Mouse (Mus musculus) intestine, embryonic 16.5 days (tissue): ENCODE results near the gene Tmcc3. TPM values are rescaled to one million over a fixed set of nuclear protein-coding genes. Genes with fewer than 3 reads are reported as not detected.

ENCODE experiments used
- ATAC-seq: fragments of 200-750 bp; cut with Nextera tagmentation; 2 replicates; pipeline ENCODE4 v1.8.0; 2017; ENCODE audit warnings: moderate TSS enrichment, moderate library complexity
- H3K27ac ChIP-seq: fragments of 300-500 bp; sonication (generic); 2 replicates; pipeline ENCODE4 v1.5.1; 2014; ENCODE audit warnings: mild to moderate bottlenecking, low read length
- H3K27me3 ChIP-seq: fragments of 300-500 bp; sonication (generic); replicated peaks from 2 replicates; pipeline ENCODE4 v1.6.1; 2014; ENCODE audit warnings: low read length, control low read depth, mixed read lengths; ENCODE audit not compliant: control insufficient read depth, insufficient read depth
- H3K36me3 ChIP-seq: fragments of 300-500 bp; sonication (generic); 2 replicates; pipeline ENCODE4 v1.6.1; 2014; ENCODE audit warnings: low read length, control low read depth; ENCODE audit not compliant: control insufficient read depth, insufficient read depth
- H3K4me1 ChIP-seq: fragments of 300-500 bp; sonication (generic); 2 replicates; pipeline ENCODE4 v1.6.1; 2014; ENCODE audit warnings: low read length, control low read depth, mixed read lengths; ENCODE audit not compliant: control insufficient read depth, insufficient read depth
- H3K4me2 ChIP-seq: fragments of 300-500 bp; sonication (generic); 2 replicates; pipeline ENCODE4 v1.6.1; 2014; ENCODE audit warnings: low read depth, low read length, control low read depth
- H3K4me3 ChIP-seq: fragments of 300-500 bp; sonication (generic); 2 replicates; pipeline ENCODE4 v1.5.1; 2014; ENCODE audit warnings: mild to moderate bottlenecking, low read length
- H3K9ac ChIP-seq: fragments of 300-500 bp; sonication (generic); 2 replicates; pipeline ENCODE4 v1.6.1; 2014; ENCODE audit warnings: low read depth, low read length
- H3K9me3 ChIP-seq: fragments of 300-500 bp; sonication (generic); 2 replicates; pipeline ENCODE4 v1.6.1; 2016; ENCODE audit warnings: low read length, control low read depth; ENCODE audit not compliant: control insufficient read depth
- whole genome bisulfite sequencing: fragments of 180-500 bp; shearing (Covaris S2); extraction: QIAGEN DNeasy Blood & Tissue Kit; methylation state at CpG from one replicate; pipeline ENCODE4 v1.1.7; 2014; 5-methylcytosine and 5-hydroxymethylcytosine counted together
- polyA plus RNA-seq: library from polyadenylated mRNA; unstranded; fragments of >200 nt; fragmentation: Nextera tagmentation; extraction: Ambion mirVana; gene quantifications from 2 replicates; pipeline ENCODE4 v1.2.1, GENCODE M21; 2015

Gene Tmcc3
- polyA plus RNA-seq, 1 experiment from 2014 or later: 8.8 TPM

DNA sequence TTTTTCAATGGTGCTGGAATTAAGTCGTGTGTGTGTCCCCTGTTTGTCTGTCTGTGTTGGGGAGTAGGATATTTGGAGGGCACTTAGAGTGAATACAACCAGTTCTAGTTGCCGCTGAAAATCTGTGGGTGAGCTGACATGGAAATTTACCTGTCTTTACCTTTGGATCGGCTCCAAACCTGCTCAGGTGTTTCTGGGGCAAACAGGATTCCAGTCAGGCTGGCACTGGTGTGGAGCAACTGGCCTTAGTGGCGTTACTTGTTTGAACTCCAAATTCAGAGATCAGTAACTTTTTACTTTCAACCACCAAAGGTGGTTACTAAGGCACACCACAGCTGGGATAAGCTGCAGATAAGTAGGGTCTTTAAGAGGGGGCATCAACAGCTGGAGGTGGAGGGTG is 1.4 kb downstream of the Tmcc3 start:
- ATAC-seq: no peak
- Histone ChIP-seq H3K9me3 (no peaks in the 10 kb centered on the region), H3K27ac (no peak overlapping the region), H3K4me3 (no peak overlapping the region), H3K4me2 (no peak overlapping the region), H3K36me3 (no peaks in the 10 kb centered on the region), H3K27me3 (peaks cover 22% of the 10 kb centered on the region), H3K9ac (no peak overlapping the region), H3K4me1 (peaks cover 8% of the 10 kb centered on the region)
- 77% methylated on average over 4 of the region's 4 CpGs for WGBS

DNA sequence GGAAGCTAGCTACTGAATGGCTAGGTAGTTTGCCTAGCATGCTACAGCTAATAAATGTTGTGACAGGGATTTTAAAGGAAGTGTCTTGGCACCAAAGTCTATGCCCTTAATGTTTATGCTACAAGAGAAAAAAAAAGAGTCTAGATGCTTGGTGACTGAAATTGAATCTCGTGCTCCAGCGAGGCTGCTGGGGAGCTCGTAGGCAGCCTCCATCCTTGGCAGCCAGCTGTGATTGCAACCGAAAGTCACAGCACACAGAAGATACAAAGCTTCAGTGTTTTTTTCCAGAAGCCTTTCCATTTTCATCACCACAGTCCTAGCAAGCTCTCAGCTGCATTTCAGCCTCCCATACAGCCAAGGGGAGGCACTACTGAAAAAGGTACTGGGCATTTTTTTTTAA is 6.8 kb downstream of the Tmcc3 start:
- H3K27ac ChIP-seq: no peak overlapping the region
- no peak for ATAC-seq
- no peak overlapping the region for H3K9ac ChIP-seq
- no peaks in the 10 kb centered on the region for H3K27me3 ChIP-seq
- H3K4me3 ChIP-seq: no peak overlapping the region
- WGBS: 63% methylated on average over 4 of the region's 4 CpGs
- no peaks in the 10 kb centered on the region for H3K9me3 ChIP-seq
- H3K4me2 ChIP-seq: no peak overlapping the region
- H3K36me3 ChIP-seq: no peaks in the 10 kb centered on the region
- no peaks in the 10 kb centered on the region for H3K4me1 ChIP-seq

DNA sequence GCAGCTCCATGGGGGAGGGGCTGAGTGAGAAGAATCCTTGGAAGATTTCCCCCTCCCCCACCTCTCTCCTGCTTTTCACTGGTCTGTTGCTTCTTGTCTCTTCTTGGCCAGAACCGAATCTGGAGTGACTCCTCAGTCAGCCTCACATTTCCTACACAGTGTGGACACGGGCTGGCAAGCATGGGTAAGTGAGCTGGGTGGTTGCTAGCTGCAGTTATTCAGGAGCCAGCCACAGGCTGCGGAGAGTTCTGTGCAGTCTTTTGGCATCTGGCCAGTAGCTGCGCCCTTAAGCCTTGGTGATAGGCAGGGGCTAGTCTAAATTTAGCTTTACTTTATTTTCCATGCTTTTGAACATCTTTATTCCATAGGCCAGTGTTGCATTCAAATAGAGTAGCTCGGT is 18.2 kb downstream of the Tmcc3 start:
- H3K36me3 ChIP-seq: no peaks in the 10 kb centered on the region
- no peak overlapping the region for H3K4me3 ChIP-seq
- H3K9me3 ChIP-seq: no peaks in the 10 kb centered on the region
- peaks cover 4% of the 10 kb centered on the region; the same call in 1 of the 2 replicates for H3K4me1 ChIP-seq
- WGBS: 32% methylated on average over 5 of the region's 5 CpGs
- no peak for ATAC-seq
- H3K27me3 ChIP-seq: no peaks in the 10 kb centered on the region
- H3K27ac ChIP-seq: no peak overlapping the region
- H3K9ac ChIP-seq: no peak overlapping the region
- H3K4me2 ChIP-seq: no peak overlapping the region

DNA sequence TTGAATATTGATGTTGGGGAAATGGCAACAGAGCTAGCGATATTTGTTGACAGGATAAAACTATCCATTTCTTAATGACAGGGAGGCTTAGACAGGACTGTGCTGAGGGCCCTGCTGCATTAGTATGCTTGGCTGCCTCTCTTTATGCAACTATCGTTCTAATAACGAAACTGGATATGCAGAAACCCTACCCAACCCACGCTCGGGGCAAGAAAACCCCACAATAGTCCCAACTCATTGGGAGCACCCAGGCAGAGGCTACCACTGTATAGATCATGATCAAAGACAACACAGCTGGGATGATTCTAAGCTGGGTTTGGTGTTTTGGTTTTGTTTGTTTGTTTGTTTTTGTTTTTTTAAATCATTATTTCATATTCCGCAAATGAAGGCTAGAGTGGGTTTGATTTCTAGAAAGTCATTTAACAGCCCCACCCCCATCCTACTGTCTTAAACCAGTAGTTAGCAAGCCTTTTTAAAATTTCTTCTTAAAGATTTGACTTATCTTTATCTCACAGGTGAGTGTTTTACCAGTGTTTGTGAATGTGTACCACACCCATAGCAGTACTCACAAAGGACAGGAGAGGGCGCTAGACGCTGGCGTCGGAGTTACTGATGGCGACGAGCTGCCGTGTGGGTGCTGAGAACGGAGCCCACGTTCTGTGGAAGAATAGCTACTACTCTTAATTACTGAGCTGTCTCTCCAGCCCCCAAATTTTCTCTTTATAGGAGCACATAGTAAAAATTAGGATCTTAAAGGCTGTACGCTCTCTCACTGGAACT is 20.8 kb downstream of the Tmcc3 start:
- Histone ChIP-seq H3K4me1 (peaks cover 4% of the 10 kb centered on the region; the same call in 1 of the 2 replicates), H3K27me3 (no peaks in the 10 kb centered on the region), H3K9ac (no peak overlapping the region), H3K27ac (no peak overlapping the region), H3K9me3 (no peaks in the 10 kb centered on the region), H3K36me3 (no peaks in the 10 kb centered on the region), H3K4me2 (no peak overlapping the region), H3K4me3 (no peak overlapping the region)
- 88% methylated on average over 16 of the region's 16 CpGs for WGBS
- ATAC-seq: no peak

DNA sequence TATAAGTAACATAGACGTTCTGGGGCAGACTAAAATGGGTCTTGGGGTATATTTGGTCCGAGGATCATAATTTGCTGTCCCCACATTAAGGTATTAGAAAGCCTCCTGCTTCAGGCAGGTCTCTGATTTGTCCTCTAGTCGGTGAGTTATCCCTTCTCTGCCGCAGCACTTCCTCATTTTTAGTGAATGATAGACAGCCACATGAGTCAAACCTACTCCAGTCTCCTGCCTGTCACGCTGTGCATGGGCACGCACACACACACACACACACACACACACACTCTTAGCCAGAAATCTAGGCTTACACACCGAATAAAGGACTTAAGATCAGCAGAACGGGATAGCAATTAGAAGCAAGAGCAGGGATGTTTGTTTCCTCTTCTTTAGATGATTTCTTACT is 21.6 kb downstream of the Tmcc3 start:
- Histone ChIP-seq H3K4me2 (no peak overlapping the region), H3K4me1 (peaks cover 4% of the 10 kb centered on the region; the same call in 1 of the 2 replicates), H3K9ac (no peak overlapping the region), H3K9me3 (no peaks in the 10 kb centered on the region), H3K4me3 (no peak overlapping the region), H3K27me3 (no peaks in the 10 kb centered on the region), H3K27ac (no peak overlapping the region), H3K36me3 (no peaks in the 10 kb centered on the region)
- ATAC-seq: no peak
- WGBS: 84% methylated on average over 8 of the region's 8 CpGs

DNA sequence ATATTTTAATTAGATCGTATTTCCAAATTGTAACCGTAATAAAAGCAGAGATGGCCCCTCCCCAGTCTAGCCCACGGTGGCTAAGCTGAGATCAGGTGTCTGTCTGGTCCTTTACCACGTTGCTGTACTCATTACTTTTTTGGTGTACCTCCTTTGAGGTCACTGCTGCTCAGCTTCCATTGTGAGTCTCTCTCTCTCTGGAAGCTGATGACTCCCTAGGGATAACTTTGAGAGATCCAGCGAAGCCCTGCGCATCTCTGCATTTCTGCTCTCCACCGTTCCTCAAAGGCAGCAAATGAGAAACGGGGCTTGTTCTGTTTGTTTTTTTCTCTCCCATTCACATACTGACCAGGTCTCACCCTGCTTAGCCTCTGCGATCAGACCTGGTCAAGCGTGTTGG is 23.3 kb downstream of the Tmcc3 start:
- no peak overlapping the region for H3K4me2 ChIP-seq
- no peak overlapping the region for H3K4me3 ChIP-seq
- H3K27ac ChIP-seq: no peak overlapping the region

DNA sequence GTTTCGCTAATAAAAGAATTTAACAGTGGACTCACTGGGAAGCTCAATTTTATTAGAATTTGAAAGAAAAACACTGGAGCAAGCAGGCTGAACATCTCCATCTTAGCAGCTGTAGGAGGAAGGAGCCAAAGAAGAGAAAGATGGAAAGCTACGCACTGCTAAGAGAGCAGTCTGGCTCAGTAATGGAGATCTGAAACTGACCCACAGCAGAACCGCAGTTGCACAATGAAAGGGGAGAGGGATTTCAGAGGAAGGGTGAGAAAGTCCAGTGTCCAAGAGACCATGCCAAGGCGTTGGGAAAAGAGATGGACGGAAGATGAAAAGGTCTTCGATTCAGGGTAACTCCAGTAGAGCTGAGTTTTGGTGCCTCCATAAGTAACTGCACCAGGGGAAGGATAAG is 24.3 kb downstream of the Tmcc3 start:
- H3K4me1 ChIP-seq: no peaks in the 10 kb centered on the region
- H3K27me3 ChIP-seq: no peaks in the 10 kb centered on the region
- no peaks in the 10 kb centered on the region for H3K9me3 ChIP-seq
- H3K4me2 ChIP-seq: no peak overlapping the region
- WGBS: 92% methylated on average over 6 of the region's 6 CpGs
- H3K36me3 ChIP-seq: no peaks in the 10 kb centered on the region
- no peak for ATAC-seq
- H3K27ac ChIP-seq: no peak overlapping the region
- H3K9ac ChIP-seq: no peak overlapping the region
- H3K4me3 ChIP-seq: no peak overlapping the region

More for the DNA sequence above, 23.3 kb downstream of the Tmcc3 start:
- Histone ChIP-seq H3K27me3 (no peaks in the 10 kb centered on the region), H3K9me3 (no peaks in the 10 kb centered on the region), H3K36me3 (no peaks in the 10 kb centered on the region), H3K9ac (no peak overlapping the region), H3K4me1 (peaks cover under 1% of the 10 kb centered on the region; the same call in 1 of the 2 replicates)
- WGBS: 72% methylated on average over 10 of the region's 10 CpGs
- no peak for ATAC-seq

DNA sequence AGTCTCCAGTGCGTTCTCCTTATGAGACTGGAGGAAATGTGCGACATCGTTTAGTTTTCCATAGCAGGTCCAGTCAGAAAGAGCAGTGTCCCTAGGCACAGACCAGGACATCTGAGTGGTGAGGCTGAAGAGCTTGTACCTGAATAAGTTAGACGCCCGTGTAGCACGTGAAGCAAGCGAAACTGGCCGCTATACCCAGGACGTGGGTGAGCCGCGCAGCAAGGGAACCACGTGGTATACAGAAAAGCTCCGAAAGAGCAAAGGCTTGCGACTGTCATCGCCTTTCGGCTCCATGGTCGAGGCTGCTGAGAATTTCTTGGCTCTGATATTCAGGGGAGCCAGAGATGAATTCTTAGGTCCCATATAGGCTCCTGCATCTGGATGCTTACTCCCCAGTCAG is 29.8 kb downstream of the Tmcc3 start:
- Histone ChIP-seq H3K36me3 (no peaks in the 10 kb centered on the region), H3K27ac (no peak overlapping the region), H3K9ac (no peak overlapping the region), H3K4me2 (no peak overlapping the region), H3K4me1 (no peaks in the 10 kb centered on the region), H3K9me3 (no peaks in the 10 kb centered on the region), H3K4me3 (no peak overlapping the region), H3K27me3 (no peaks in the 10 kb centered on the region)
- ATAC-seq: no peak
- 68% methylated on average over 17 of the region's 17 CpGs for WGBS

DNA sequence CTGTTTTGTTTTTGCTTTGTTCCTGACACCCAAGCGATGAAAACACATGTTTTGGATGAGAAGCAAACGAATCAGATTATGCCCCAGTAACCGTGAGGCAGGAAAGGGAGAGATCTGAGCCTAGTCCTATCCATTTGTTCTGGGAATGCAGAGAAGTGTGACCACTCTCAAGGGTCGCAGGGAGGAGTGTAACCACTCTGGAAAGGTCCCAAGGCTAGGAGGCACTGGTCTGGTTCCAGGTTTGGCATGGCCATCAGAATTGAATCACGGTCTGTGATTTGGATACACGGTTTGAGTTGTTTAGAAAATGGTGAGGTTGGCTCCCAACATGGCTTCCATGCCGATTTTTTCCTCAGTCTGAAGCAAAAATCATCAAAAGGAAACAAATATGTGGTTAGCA is 30.5 kb downstream of the Tmcc3 start:
- Histone ChIP-seq H3K27ac (no peak overlapping the region), H3K4me3 (no peak overlapping the region), H3K4me2 (no peak overlapping the region), H3K4me1 (no peaks in the 10 kb centered on the region), H3K9ac (no peak overlapping the region), H3K9me3 (no peaks in the 10 kb centered on the region), H3K36me3 (no peaks in the 10 kb centered on the region), H3K27me3 (no peaks in the 10 kb centered on the region)
- 75% methylated on average over 7 of the region's 7 CpGs for WGBS
- ATAC-seq: no peak

DNA sequence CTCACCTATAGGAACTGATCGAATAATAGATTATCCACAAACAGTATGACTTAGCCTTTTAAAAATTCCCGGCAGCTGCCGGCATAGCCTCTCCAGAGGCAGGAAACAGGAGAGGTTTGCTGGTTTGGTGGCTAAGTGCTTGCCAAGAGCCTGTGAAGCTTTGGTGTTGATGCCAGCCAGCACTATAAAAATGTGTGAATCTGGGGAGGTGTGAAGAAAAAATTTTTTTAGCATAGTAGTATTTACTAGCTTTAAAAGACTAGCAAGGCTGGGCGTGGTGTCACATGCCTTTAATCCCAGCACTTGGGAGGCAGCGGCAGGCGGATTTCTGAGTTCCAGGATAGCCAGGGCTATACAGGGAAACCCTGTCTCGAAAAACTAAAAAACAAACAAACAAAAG is 31.8 kb downstream of the Tmcc3 start:
- no peaks in the 10 kb centered on the region for H3K4me1 ChIP-seq
- no peak for ATAC-seq
- no peak overlapping the region for H3K4me3 ChIP-seq
- no peaks in the 10 kb centered on the region for H3K27me3 ChIP-seq
- no peak overlapping the region for H3K4me2 ChIP-seq
- no peak overlapping the region for H3K9ac ChIP-seq
- no peaks in the 10 kb centered on the region for H3K36me3 ChIP-seq
- WGBS: 78% methylated on average over 7 of the region's 7 CpGs
- no peak overlapping the region for H3K27ac ChIP-seq
- no peaks in the 10 kb centered on the region for H3K9me3 ChIP-seq
